Mouse (Mus musculus) bone marrow, adult 2 months (tissue): ENCODE results near the gene Kbtbd2.

Experiments
- CTCF ChIP-seq: fragments of 200-500 bp; IDR thresholded peaks from 2 replicates; pipeline ENCODE4 v1.5.1; 2011; ENCODE audit warnings: low read length, control low read depth; ENCODE audit not compliant: control insufficient read depth, insufficient read depth
- POLR2A ChIP-seq: fragments of 200-500 bp; IDR thresholded peaks from 2 replicates; pipeline ENCODE4 v1.6.1; 2011; ENCODE audit warnings: low read depth, mild to moderate bottlenecking, control low read depth, low read length, borderline replicate concordance; ENCODE audit not compliant: control insufficient read depth

DNA sequence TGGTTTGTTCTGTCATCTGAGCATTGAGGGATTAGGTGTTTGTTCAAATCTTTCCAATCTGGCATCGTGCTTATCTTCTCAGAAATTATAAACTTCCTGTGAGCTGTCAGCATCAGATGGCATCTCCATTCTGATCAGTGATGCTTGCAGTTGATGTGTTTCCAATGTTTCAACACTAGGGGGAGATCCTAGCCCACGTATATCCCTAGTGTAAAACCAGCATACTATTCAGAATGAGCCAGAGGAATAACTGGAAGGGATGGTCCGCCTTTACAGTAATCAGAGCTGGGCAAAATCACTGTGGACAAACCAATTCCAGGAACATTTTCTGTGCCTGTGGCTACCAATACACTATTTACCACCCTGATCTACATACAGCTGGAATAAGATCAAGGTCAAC is 11.0 kb upstream of the Kbtbd2 start:
- TF ChIP-seq CTCF (peak; percentile 36; the same call in 1 of the 2 replicates), POLR2A (no peak)
